Mouse (Mus musculus) large intestine, adult 2 months (tissue): Measurements from ENCODE around the gene Dnaic2. TPM values are rescaled to one million over a fixed set of nuclear protein-coding genes. Genes with fewer than 3 reads are reported as not detected.

Source experiments
- DNase-seq: peaks from one replicate; pipeline ENCODE4 v3.0.0-alpha.2; 2012; ENCODE audit warnings: low read depth, low spot score
- WGBS: fragments of 180-500 bp; shearing (Covaris S2); methylation state at CpG from one replicate; pipeline ENCODE4 v1.1.7; 2018; 5-methylcytosine and 5-hydroxymethylcytosine counted together
- polyA plus RNA-seq: library from polyadenylated mRNA; depleted of rRNA; stranded (reverse); fragments of >200 nt; gene quantifications from 2 replicates; pipeline ENCODE4 v1.2.3, GENCODE M21; 2012; rRNA removed

Gene Dnaic2
- polyA plus RNA-seq, result 0.51 and 0.93 TPM in 2 replicates

- DNase-seq, result no peak
- WGBS, result 14% methylated on average over 34 of the region's 34 CpGs
Measured at GRCm38 (mm10) chr11:114726965-114727825, at the start of gene Dnaic2. Gene Dnaic2, plus strand, starts transcription at chr11:114727408.

- no peak for DNase-seq
- 18% methylated on average over 8 of the region's 8 CpGs for WGBS
Measured at GRCm38 (mm10) chr11:114679582-114679981, 47.6 kb upstream of the Dnaic2 start.

- no peak for DNase-seq
- WGBS, result 52% methylated on average over 10 of the region's 10 CpGs
Measured at GRCm38 (mm10) chr11:114680291-114680690, 46.9 kb upstream of the Dnaic2 start.

GRCm38 (mm10) chr11:114681054-114681453, 46.2 kb upstream of the Dnaic2 start:
- 77% methylated on average over 5 of the region's 5 CpGs for WGBS
- DNase-seq, result no peak

- 90% methylated on average over 13 of the region's 13 CpGs for WGBS
Measured at GRCm38 (mm10) chr11:114682321-114682900, 44.8 kb upstream of the Dnaic2 start.

GRCm38 (mm10) chr11:114683029-114683721, 44.0 kb upstream of the Dnaic2 start:
- DNase-seq, result no peak
- 90% methylated on average over 10 of the region's 10 CpGs for WGBS

More at GRCm38 (mm10) chr11:114682321-114682900, 44.8 kb upstream of the Dnaic2 start:
- no peak for DNase-seq

GRCm38 (mm10) chr11:114683722-114684621, 43.2 kb upstream of the Dnaic2 start:
- no peak for DNase-seq
- WGBS, result 81% methylated on average over 20 of the region's 20 CpGs

- DNase-seq, result no peak
- WGBS, result 70% methylated on average over 14 of the region's 14 CpGs
Measured at GRCm38 (mm10) chr11:114684627-114685373, 42.4 kb upstream of the Dnaic2 start.

GRCm38 (mm10) chr11:114685526-114686040, 41.6 kb upstream of the Dnaic2 start:
- WGBS, result 84% methylated on average over 9 of the region's 9 CpGs

GRCm38 (mm10) chr11:114686221-114686959, 40.8 kb upstream of the Dnaic2 start:
- no peak for DNase-seq
- 94% methylated on average over 16 of the region's 16 CpGs for WGBS

More at GRCm38 (mm10) chr11:114685526-114686040, 41.6 kb upstream of the Dnaic2 start:
- DNase-seq, result no peak

- WGBS, result 56% methylated on average over 10 of the region's 10 CpGs
- DNase-seq, result no peak
Measured at GRCm38 (mm10) chr11:114687574-114688188, 39.5 kb upstream of the Dnaic2 start.

- DNase-seq, result no peak
- 99% methylated on average over 2 of the region's 3 CpGs for WGBS
Measured at GRCm38 (mm10) chr11:114688729-114689128, 38.5 kb upstream of the Dnaic2 start.

GRCm38 (mm10) chr11:114690192-114690591, 37.0 kb upstream of the Dnaic2 start:
- WGBS, result 89% methylated on average over 15 of the region's 15 CpGs

GRCm38 (mm10) chr11:114691454-114692182, 35.6 kb upstream of the Dnaic2 start:
- 74% methylated on average over 6 of the region's 6 CpGs for WGBS
- no peak for DNase-seq

More at GRCm38 (mm10) chr11:114690192-114690591, 37.0 kb upstream of the Dnaic2 start:
- no peak for DNase-seq

GRCm38 (mm10) chr11:114692601-114693000, 34.6 kb upstream of the Dnaic2 start:
- no peak for DNase-seq
- WGBS, result 75% methylated on average over 7 of the region's 7 CpGs

- 82% methylated on average over 6 of the region's 6 CpGs for WGBS
- DNase-seq, result no peak
Measured at GRCm38 (mm10) chr11:114693456-114693855, 33.8 kb upstream of the Dnaic2 start.

GRCm38 (mm10) chr11:114694451-114694850, 32.8 kb upstream of the Dnaic2 start:
- DNase-seq, result no peak
- WGBS, result 69% methylated on average over 2 of the region's 2 CpGs
